Mouse (Mus musculus) kidney, embryonic 16.5 days (tissue): ENCODE results near the gene Adcy9. TPM values are rescaled to one million over a fixed set of nuclear protein-coding genes. Genes with fewer than 3 reads are reported as not detected.

Experiments used
- ATAC-seq: fragments of 200-750 bp; cut with Nextera tagmentation; 2 replicates; pipeline ENCODE4 v1.8.0; 2017; ENCODE audit warnings: moderate TSS enrichment; ENCODE audit not compliant: low FRiP score, low TSS enrichment
- H3K27ac ChIP-seq: fragments of 300-500 bp; sonication (generic); 2 replicates; pipeline ENCODE4 v1.5.1; 2014; ENCODE audit warnings: low read length
- H3K27me3 ChIP-seq: fragments of 300-500 bp; sonication (generic); 2 replicates; pipeline ENCODE4 v1.6.1; 2014; ENCODE audit warnings: low read length, control low read depth, mixed read lengths; ENCODE audit not compliant: insufficient read depth
- H3K36me3 ChIP-seq: fragments of 300-500 bp; sonication (generic); 2 replicates; pipeline ENCODE4 v1.6.1; 2014; ENCODE audit warnings: low read length, control low read depth, mixed read lengths; ENCODE audit not compliant: insufficient read depth
- H3K4me1 ChIP-seq: fragments of 300-500 bp; sonication (generic); 2 replicates; pipeline ENCODE4 v1.6.1; 2014; ENCODE audit warnings: low read length, control low read depth, mixed read lengths; ENCODE audit not compliant: insufficient read depth
- H3K4me2 ChIP-seq: fragments of 300-500 bp; sonication (generic); replicated peaks from 2 replicates; pipeline ENCODE4 v1.6.1; 2014; ENCODE audit warnings: low read depth, low read length
- H3K4me3 ChIP-seq: fragments of 300-500 bp; sonication (generic); 2 replicates; pipeline ENCODE4 v1.5.1; 2014; ENCODE audit warnings: mild to moderate bottlenecking, low read length
- H3K9ac ChIP-seq: fragments of 300-500 bp; sonication (generic); replicated peaks from 2 replicates; pipeline ENCODE4 v1.6.1; 2014; ENCODE audit warnings: low read length
- H3K9me3 ChIP-seq: fragments of 300-500 bp; sonication (generic); 2 replicates; pipeline ENCODE4 v1.6.1; 2016; ENCODE audit warnings: low read length, control low read depth
- WGBS: fragments of 180-500 bp; shearing (Covaris S2); extraction: QIAGEN DNeasy Blood & Tissue Kit; methylation state at CpG from one replicate; pipeline ENCODE4 v1.1.7; 2014; 5-methylcytosine and 5-hydroxymethylcytosine counted together
- polyA plus RNA-seq: library from polyadenylated mRNA; unstranded; fragments of >200 nt; fragmentation: Nextera tagmentation; extraction: Ambion mirVana; gene quantifications from 2 replicates; pipeline ENCODE4 v1.2.1, GENCODE M21; 2015

The Adcy9 gene
- polyA plus RNA-seq, result 1.0 and 1.1 TPM in 2 replicates

DNA sequence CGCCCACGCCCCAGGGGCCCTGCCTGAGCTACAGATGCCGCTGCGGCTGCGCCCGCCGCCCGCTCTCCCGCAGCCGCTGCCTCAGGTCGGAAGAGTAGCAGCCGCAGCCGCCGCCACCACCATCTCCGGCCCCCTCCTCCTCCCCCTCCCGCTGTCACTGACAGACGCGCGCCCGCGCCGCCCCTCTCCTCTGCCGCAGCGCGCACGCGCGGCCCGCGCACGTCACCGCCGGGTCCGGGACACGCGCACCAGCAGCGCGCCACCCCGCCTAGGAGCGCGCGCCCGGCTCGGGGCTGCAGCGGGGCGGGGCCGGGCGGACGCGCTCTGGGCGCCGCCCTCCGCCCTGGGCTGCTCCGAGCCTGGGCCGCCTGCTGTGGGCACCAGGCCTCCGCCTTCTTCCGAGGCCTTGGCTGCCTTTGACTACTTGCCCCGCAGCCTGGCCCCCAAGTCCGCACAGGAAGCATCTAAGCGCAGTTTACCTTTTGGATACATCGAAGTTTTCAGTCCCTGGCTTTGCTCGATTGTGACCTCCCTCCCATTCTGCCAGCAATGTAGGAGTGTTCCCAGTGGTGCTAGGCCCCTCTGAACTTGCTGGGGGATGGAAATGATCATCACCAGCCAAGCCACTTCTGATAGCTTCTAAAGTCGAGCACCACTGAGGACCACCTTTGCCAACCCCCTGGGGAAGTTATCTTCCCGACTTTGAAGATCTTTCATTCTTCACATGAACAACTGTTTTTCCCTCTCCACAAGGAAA is at the start of gene Adcy9:
Gene Adcy9 (minus strand): TSS at position 201 of the 757 bp plus-strand sequence.
- 1% methylated on average over 26 of the region's 64 CpGs for WGBS

DNA sequence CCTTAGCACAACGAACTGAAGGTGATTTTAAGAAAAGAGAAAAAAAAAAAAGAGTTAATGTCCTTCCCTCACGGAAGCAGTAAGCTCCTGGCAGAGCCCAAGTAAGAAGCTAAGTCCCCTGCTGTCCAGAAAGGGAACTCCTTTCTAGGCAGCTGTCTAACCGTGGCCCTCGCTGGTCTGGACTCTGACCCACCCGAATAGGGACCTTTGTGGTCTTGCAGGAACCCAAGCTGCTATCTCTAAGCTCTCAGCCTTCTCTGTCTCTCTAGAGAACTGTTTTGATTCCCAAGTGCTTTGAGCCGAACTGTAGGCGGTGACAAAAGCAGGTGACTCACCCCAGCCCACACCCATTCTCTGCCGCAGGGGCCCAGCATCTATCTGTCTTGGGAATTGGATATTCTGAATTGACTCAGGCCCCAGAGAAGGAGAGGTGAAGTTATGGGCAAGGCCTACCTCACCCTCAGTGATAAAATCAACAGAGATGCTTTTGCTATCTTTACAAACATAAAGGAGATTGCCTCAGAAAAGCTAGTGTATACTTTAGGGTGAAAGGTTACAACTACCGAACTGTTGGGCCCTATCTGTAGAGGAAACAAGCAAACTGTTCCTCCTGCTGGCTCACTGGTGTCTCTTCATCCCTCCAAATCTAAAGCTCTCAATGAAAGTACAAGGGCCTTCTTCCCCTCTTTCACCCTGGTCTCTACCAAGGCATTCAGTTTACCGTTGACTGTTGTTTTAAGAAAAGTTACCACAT is 49.5 kb upstream of the Adcy9 start:
- Histone ChIP-seq H3K4me1 (peaks cover 6% of the 10 kb centered on the region), H3K27me3 (no peaks in the 10 kb centered on the region), H3K27ac (no peak overlapping the region), H3K36me3 (no peaks in the 10 kb centered on the region), H3K9ac (no peak overlapping the region), H3K4me3 (no peak overlapping the region), H3K4me2 (no peak overlapping the region), H3K9me3 (no peaks in the 10 kb centered on the region)
- no peak for ATAC-seq
- 62% methylated on average over 10 of the region's 10 CpGs for WGBS

More for the DNA sequence above, at the start of gene Adcy9:
- peak within 1 kb of the TSS; percentile 51 for H3K27ac ChIP-seq
- no peaks in the 10 kb centered on the region for H3K9me3 ChIP-seq
- peaks cover 14% of the 10 kb centered on the region; the same call in 1 of the 2 replicates for H3K27me3 ChIP-seq
- H3K9ac ChIP-seq, result peak within 1 kb of the TSS; percentile 83
- H3K36me3 ChIP-seq, result no peaks in the 10 kb centered on the region
- ATAC-seq, result peak; percentile 96
- peak within 1 kb of the TSS; percentile 98 for H3K4me2 ChIP-seq
- peaks cover 18% of the 10 kb centered on the region for H3K4me1 ChIP-seq
- peak within 1 kb of the TSS; percentile 77 for H3K4me3 ChIP-seq

DNA sequence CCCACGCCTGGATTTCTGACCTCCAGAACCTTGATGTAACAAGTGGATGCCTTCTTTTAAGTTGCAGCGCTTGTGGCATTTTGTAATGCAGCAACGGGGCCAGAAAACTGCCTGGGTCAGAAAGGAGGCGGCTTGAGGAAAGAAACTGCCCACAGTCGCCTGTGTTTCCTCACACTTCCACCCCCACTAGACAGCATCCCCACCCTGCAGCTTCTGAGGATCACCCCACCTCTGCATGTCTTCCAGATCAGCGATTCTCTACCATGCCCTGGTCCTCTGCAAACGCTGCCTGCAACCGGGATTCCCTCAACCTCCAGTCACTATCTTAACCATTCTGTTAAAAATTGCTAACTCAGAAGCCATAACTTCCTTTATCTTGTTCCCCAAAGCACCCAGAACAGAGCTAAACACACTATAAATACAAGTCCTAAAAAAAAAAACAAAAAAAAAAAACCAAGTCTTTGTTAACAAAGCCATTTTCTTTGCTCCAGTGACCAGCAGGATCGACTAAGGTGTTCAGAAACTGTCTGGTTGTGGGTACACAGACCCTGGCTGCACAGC is 44.3 kb upstream of the Adcy9 start:
- H3K4me2 ChIP-seq, result no peak overlapping the region
- H3K4me3 ChIP-seq, result no peak overlapping the region
- no peak overlapping the region for H3K27ac ChIP-seq
- peaks cover 10% of the 10 kb centered on the region; the same call in 1 of the 2 replicates for H3K4me1 ChIP-seq
- 0 out of 2 replicates have a peak overlapping the region, but pooled peaks have one; percentile 5 for H3K9ac ChIP-seq
- no peaks in the 10 kb centered on the region for H3K27me3 ChIP-seq
- H3K36me3 ChIP-seq, result no peaks in the 10 kb centered on the region
- no peak for ATAC-seq
- no peaks in the 10 kb centered on the region for H3K9me3 ChIP-seq
- WGBS, result 58% methylated on average over 9 of the region's 9 CpGs

DNA sequence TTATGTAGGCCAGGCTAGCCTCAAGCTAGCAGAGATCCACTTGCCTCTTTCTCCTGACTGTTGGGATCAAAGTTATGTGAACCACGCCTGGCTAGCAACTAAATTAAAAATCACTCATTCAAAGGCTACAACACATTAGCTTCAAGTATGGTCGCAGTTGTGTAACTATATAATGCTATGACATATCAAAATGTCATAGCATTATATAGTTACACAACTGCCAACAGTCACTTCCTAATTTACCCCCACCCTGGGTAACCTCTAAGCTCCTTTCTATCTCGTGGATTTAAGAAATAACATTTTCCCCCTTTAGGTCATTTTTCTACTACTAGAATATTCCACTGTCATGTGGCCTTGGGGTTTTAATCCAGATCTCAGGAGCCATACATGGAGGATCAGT is 37.6 kb upstream of the Adcy9 start:
- Histone ChIP-seq H3K27me3 (no peaks in the 10 kb centered on the region), H3K4me3 (no peak overlapping the region), H3K9ac (no peak overlapping the region), H3K9me3 (no peaks in the 10 kb centered on the region), H3K27ac (no peak overlapping the region), H3K4me1 (no peaks in the 10 kb centered on the region), H3K36me3 (no peaks in the 10 kb centered on the region), H3K4me2 (no peak overlapping the region)
- 84% methylated on average over 3 of the region's 3 CpGs for WGBS
- no peak for ATAC-seq

DNA sequence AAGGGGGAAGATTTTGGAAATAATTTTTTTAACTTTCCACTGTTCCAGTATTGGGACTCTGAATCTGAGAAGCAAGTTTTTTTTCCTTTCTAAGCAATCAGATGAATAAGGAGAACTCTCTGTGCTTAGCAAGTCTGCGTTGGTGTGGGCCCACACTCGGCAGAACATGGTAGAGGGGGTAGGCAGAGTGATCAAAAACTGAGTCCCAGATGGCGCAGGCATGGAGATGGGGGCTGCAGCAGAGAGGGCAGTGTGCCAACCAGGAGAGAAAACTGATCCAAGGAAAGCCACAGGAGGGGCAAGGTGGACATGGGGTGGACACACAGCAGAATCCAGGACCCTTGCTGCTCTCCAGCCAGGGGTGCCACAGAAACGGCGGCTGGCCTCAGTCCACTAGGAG is 36.1 kb upstream of the Adcy9 start:
- 82% methylated on average over 5 of the region's 5 CpGs for WGBS
- no peak for ATAC-seq
- no peaks in the 10 kb centered on the region for H3K27me3 ChIP-seq

DNA sequence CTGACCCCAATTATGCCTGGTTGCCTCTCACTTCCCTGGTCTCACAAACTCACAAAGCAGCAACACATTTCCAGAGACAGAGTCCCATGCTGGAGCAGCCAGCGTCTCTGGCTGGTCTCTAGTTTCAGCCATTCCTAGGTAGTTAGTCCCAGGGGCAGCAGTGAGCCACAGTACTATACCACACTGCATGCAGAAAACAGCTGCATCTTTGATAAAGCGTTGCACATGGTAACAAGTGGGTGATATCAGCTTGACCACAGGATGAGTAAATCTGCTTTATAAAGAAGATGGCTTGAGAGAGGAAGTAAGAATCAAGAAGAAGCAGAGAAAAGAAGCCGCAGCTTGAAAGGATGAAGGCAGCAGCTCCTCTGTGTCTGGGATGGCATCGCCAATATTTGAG is 35.4 kb upstream of the Adcy9 start:
- no peak for ATAC-seq
- H3K27me3 ChIP-seq, result no peaks in the 10 kb centered on the region
- H3K4me3 ChIP-seq, result no peak overlapping the region
- H3K9me3 ChIP-seq, result no peaks in the 10 kb centered on the region
- no peak overlapping the region for H3K4me2 ChIP-seq
- 78% methylated on average over 4 of the region's 4 CpGs for WGBS
- H3K36me3 ChIP-seq, result no peaks in the 10 kb centered on the region
- no peak overlapping the region for H3K27ac ChIP-seq
- H3K9ac ChIP-seq, result no peak overlapping the region
- no peaks in the 10 kb centered on the region for H3K4me1 ChIP-seq

More for the DNA sequence above, 36.1 kb upstream of the Adcy9 start:
- Histone ChIP-seq H3K9me3 (no peaks in the 10 kb centered on the region), H3K27ac (no peak overlapping the region), H3K4me3 (no peak overlapping the region), H3K36me3 (no peaks in the 10 kb centered on the region), H3K9ac (no peak overlapping the region), H3K4me2 (no peak overlapping the region), H3K4me1 (no peaks in the 10 kb centered on the region)

DNA sequence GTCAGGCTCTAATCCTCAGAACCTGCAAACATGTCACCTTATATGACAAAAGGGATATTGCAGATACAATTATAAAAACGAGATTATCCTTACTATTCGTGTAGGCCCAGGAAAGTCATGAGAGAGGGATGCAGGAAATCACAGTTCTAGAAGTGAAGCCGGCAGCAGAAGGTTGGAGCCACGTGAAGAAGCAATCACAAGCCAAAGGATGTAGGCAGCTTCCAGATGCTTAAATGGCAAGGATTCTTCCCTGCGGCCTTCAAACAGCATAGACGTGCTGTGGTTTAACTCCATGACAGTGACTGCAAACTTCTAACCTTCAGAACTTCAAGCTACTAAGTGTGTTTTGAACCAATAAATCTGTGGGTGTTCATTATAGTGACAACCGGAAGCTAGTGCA is 34.3 kb upstream of the Adcy9 start:
- no peak for ATAC-seq
- Histone ChIP-seq H3K9ac (no peak overlapping the region), H3K4me1 (no peaks in the 10 kb centered on the region), H3K27me3 (no peaks in the 10 kb centered on the region), H3K4me2 (no peak overlapping the region), H3K36me3 (no peaks in the 10 kb centered on the region), H3K9me3 (no peaks in the 10 kb centered on the region), H3K4me3 (no peak overlapping the region), H3K27ac (no peak overlapping the region)
- 87% methylated on average over 7 of the region's 7 CpGs for WGBS

DNA sequence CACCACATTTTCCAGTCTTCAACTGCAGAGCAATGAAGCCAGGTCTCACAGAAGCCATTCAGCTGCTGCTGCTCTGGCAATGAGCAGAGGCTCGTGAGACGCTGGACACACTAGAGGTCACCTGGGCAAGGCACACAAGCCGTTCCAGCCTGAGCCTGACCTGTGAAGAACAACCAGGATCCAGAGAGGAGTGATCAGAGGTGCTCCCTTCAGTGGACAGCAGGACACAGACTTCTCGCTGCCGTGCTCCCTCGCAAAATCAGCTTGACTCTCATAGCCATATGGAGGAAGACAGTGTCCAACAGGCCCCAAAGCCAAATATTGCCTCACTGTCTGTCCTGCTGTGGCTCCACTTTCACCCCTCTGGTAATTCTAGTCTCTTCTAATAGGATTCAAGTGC is 29.1 kb upstream of the Adcy9 start:
- no peak for ATAC-seq
- no peaks in the 10 kb centered on the region for H3K27me3 ChIP-seq
- no peak overlapping the region for H3K9ac ChIP-seq
- H3K27ac ChIP-seq, result no peak overlapping the region
- 80% methylated on average over 6 of the region's 6 CpGs for WGBS
- H3K4me1 ChIP-seq, result no peaks in the 10 kb centered on the region
- H3K4me2 ChIP-seq, result no peak overlapping the region
- H3K36me3 ChIP-seq, result no peaks in the 10 kb centered on the region
- H3K9me3 ChIP-seq, result no peaks in the 10 kb centered on the region
- H3K4me3 ChIP-seq, result no peak overlapping the region

DNA sequence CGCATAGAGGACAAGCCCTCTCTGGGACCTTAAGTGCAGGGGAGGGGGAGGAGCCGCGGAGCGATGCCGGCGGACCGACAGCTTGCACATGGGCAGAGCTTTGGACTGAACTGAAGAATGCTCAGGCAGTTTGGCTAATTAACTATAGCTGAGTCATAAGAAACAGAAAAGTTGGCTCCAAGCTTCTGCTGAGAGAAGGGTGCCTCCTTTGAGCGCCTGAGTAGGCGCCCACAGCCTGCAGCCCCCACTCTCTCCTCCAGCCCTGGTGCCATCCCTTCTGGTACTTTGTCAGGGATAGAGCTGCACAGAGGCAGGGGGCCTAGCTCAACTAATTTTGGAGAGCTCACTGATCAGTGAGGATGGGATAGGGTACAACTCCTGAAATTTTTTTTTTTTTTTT is 27.9 kb upstream of the Adcy9 start:
- no peaks in the 10 kb centered on the region for H3K27me3 ChIP-seq
- H3K9me3 ChIP-seq, result no peaks in the 10 kb centered on the region
- 35% methylated on average over 9 of the region's 9 CpGs for WGBS
- no peaks in the 10 kb centered on the region for H3K36me3 ChIP-seq
- no peak overlapping the region for H3K4me2 ChIP-seq
- H3K9ac ChIP-seq, result no peak overlapping the region
- no peaks in the 10 kb centered on the region for H3K4me1 ChIP-seq
- ATAC-seq, result peak; percentile 67
- no peak overlapping the region for H3K27ac ChIP-seq
- no peak overlapping the region for H3K4me3 ChIP-seq

DNA sequence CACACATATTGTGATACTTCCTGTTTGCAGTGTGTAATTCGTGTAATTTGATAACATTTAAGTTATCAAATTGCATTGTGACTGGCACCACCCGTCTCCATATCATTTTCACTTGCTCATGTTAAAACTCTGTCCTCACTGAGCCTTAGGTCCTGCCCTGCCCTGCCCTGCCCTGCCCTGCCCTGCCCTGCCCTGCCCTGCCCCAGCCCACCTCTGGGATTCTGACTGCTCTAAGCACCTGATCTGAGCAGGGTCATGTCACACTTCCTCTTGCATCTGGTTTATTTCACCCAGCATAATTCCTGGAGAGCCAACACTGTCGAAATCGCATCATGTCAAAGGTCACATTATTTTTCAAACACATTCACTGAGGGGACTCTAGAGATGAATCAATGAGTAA is 26.1 kb upstream of the Adcy9 start:
- no peak for ATAC-seq
- Histone ChIP-seq H3K4me3 (no peak overlapping the region), H3K9ac (no peak overlapping the region), H3K27me3 (no peaks in the 10 kb centered on the region), H3K36me3 (no peaks in the 10 kb centered on the region), H3K9me3 (no peaks in the 10 kb centered on the region), H3K4me2 (no peak overlapping the region), H3K4me1 (no peaks in the 10 kb centered on the region), H3K27ac (no peak overlapping the region)
- 60% methylated on average over 4 of the region's 4 CpGs for WGBS
